Mouse (Mus musculus) neutrophil, adult 5-6 weeks (primary cell): ENCODE measurements at regions not wholly inside any gene's neighbourhood (a gene's known extent, or its start where the extent isn't known, plus 50 kb on each side); places are given as distances from the start of the nearest gene placed in this dataset.

ENCODE experiments used
- ATAC-seq: fragments of 151-379, 151-347 bp; 2 replicates; pipeline ENCODE4 v1.8.0; 2017; ENCODE audit warnings: mild to moderate bottlenecking, moderate TSS enrichment; ENCODE audit not compliant: insufficient number of reproducible peaks, poor library complexity, low FRiP score, severe bottlenecking; ENCODE audit errors: extremely low read depth

GRCm38 (mm10) chr14:55386773-55387172 lies 91.8 kb upstream of the Dhrs4 start:
- no peak for ATAC-seq

GRCm38 (mm10) chr14:55387378-55387777 lies 91.2 kb upstream of the Dhrs4 start:
- ATAC-seq = no peak

- ATAC-seq = no peak
These were observed 86.2 kb upstream of the Dhrs4 start for GRCm38 (mm10) chr14:55392390-55392789.

GRCm38 (mm10) chr14:55406146-55406545 lies 72.4 kb upstream of the Dhrs4 start:
- no peak for ATAC-seq
